Mouse (Mus musculus) kidney, adult 2 months (tissue): Measurements from ENCODE around the gene Ap5s1. TPM values are rescaled to one million over a fixed set of nuclear protein-coding genes. Genes with fewer than 3 reads are reported as not detected.

Experiments
- DNase-seq: peaks from one replicate; pipeline ENCODE4 v3.0.0; 2021
- H3K27ac ChIP-seq: fragments of 200-500 bp; 2 replicates; pipeline ENCODE4 v1.5.1; 2012; ENCODE audit warnings: low read depth, low read length, control low read depth, inconsistent platforms; ENCODE audit not compliant: insufficient read depth
- H3K27me3 ChIP-seq: fragments of 200-500 bp; replicated peaks from 2 replicates; pipeline ENCODE4 v1.6.1; 2012; ENCODE audit warnings: mild to moderate bottlenecking, moderate library complexity, low read length, inconsistent platforms; ENCODE audit not compliant: control insufficient read depth, insufficient read depth
- H3K36me3 ChIP-seq: fragments of 200-500 bp; 2 replicates; pipeline ENCODE4 v1.6.1; 2012; ENCODE audit warnings: mild to moderate bottlenecking, moderate library complexity, low read length, inconsistent platforms; ENCODE audit not compliant: control insufficient read depth, insufficient read depth
- H3K4me1 ChIP-seq: fragments of 200-500 bp; 2 replicates; pipeline ENCODE4 v1.6.1; 2011; ENCODE audit warnings: low read length; ENCODE audit not compliant: control insufficient read depth, insufficient read depth
- H3K4me3 ChIP-seq: fragments of 200-500 bp; 2 replicates; pipeline ENCODE4 v1.5.1; 2011; ENCODE audit warnings: mild to moderate bottlenecking, low read depth, low read length, control low read depth; ENCODE audit not compliant: insufficient read depth
- CTCF ChIP-seq: fragments of 200-500 bp; conservative IDR thresholded peaks from 2 replicates; pipeline ENCODE4 v1.5.1; 2011; ENCODE audit warnings: low read depth, mild to moderate bottlenecking, control low read depth, low read length, moderate library complexity, mixed read lengths; ENCODE audit not compliant: insufficient read depth, insufficient read length
- POLR2A ChIP-seq: fragments of 200-500 bp; IDR thresholded peaks from one replicate; pipeline ENCODE4 v1.6.1; 2011; ENCODE audit warnings: low read depth, low read length, control low read depth
- WGBS: fragments of 180-500 bp; shearing (Covaris S2); methylation state at CpG from one replicate; pipeline ENCODE4 v1.1.7; 2018; 5-methylcytosine and 5-hydroxymethylcytosine counted together
- polyA plus RNA-seq: library from polyadenylated mRNA; depleted of rRNA; stranded (reverse); fragments of >200 nt; gene quantifications from 2 replicates; pipeline ENCODE4 v1.2.3, GENCODE M21; 2012

The Ap5s1 gene
- polyA plus RNA-seq, 1 experiment, result 48.5 TPM

GRCm38 (mm10) chr2:131232558-131232957 is 25.7 kb downstream of the Ap5s1 start:
- DNase-seq, result no peak
- Histone ChIP-seq H3K27me3 (no peaks in the 10 kb centered on the region), H3K4me3 (no peak overlapping the region), H3K27ac (no peak overlapping the region), H3K36me3 (no peaks in the 10 kb centered on the region), H3K4me1 (peaks cover 13% of the 10 kb centered on the region)
- 79% methylated on average over 2 of the region's 2 CpGs for WGBS
- TF ChIP-seq CTCF (no peak), POLR2A (no peak)

GRCm38 (mm10) chr2:131233307-131234126 is 26.6 kb downstream of the Ap5s1 start, which contains the start of gene Mavs:
Gene Mavs (plus strand): TSS chr2:131234063.
- Histone ChIP-seq H3K27ac (peak within 1 kb of the TSS; percentile 84), H3K4me3 (peak within 1 kb of the TSS; percentile 68), H3K27me3 (no peaks in the 10 kb centered on the region), H3K4me1 (peaks cover 13% of the 10 kb centered on the region), H3K36me3 (no peaks in the 10 kb centered on the region)
- 13% methylated on average over 29 of the region's 29 CpGs for WGBS
- DNase-seq, result peak; percentile 99
- no peak for TF ChIP-seq CTCF
- TF ChIP-seq POLR2A, result peak; percentile 77

GRCm38 (mm10) chr2:131234127-131234650 is 27.3 kb downstream of the Ap5s1 start:
- no peaks in the 10 kb centered on the region for H3K27me3 ChIP-seq
- H3K4me1 ChIP-seq, result peaks cover 13% of the 10 kb centered on the region
- WGBS, result 1% methylated on average over 28 of the region's 28 CpGs
- H3K36me3 ChIP-seq, result no peaks in the 10 kb centered on the region
- peak overlapping the region; percentile 68 for H3K4me3 ChIP-seq
- peak; percentile 60 for DNase-seq
- H3K27ac ChIP-seq, result peak overlapping the region; percentile 84
- TF ChIP-seq POLR2A (no peak), CTCF (no peak)

- Histone ChIP-seq H3K27me3 (no peaks in the 10 kb centered on the region), H3K4me3 (peak overlapping the region; percentile 68), H3K4me1 (peaks cover 13% of the 10 kb centered on the region), H3K27ac (peak overlapping the region; percentile 84), H3K36me3 (no peaks in the 10 kb centered on the region)
- TF ChIP-seq POLR2A (no peak), CTCF (no peak)
- WGBS, result 28% methylated on average over 7 of the region's 7 CpGs
- peak; percentile 67 for DNase-seq
Observed at GRCm38 (mm10) chr2:131234970-131235635, 28.2 kb downstream of the Ap5s1 start.

GRCm38 (mm10) chr2:131242180-131242579 is 35.3 kb downstream of the Ap5s1 start:
- Histone ChIP-seq H3K27me3 (no peaks in the 10 kb centered on the region), H3K27ac (no peak overlapping the region), H3K4me3 (no peak overlapping the region), H3K36me3 (peaks cover 10% of the 10 kb centered on the region; the same call in 1 of the 2 replicates), H3K4me1 (no peaks in the 10 kb centered on the region)
- no peak for DNase-seq
- TF ChIP-seq POLR2A (no peak), CTCF (no peak)

- 65% methylated on average over 7 of the region's 7 CpGs for WGBS
- Histone ChIP-seq H3K4me1 (no peaks in the 10 kb centered on the region), H3K4me3 (no peak overlapping the region), H3K36me3 (peaks cover 14% of the 10 kb centered on the region), H3K27me3 (no peaks in the 10 kb centered on the region), H3K27ac (no peak overlapping the region)
- no peak for DNase-seq
- no peak for TF ChIP-seq POLR2A
- no peak for TF ChIP-seq CTCF
Observed at GRCm38 (mm10) chr2:131242929-131243328, 36.1 kb downstream of the Ap5s1 start.

GRCm38 (mm10) chr2:131253681-131254328 is 46.9 kb downstream of the Ap5s1 start:
- peak; percentile 88 for DNase-seq
- H3K4me3 ChIP-seq, result no peak overlapping the region
- TF ChIP-seq POLR2A, result no peak
- TF ChIP-seq CTCF, result peak; percentile 93
- H3K27me3 ChIP-seq, result no peaks in the 10 kb centered on the region
- 6% methylated on average over 7 of the region's 7 CpGs for WGBS
- H3K36me3 ChIP-seq, result no peaks in the 10 kb centered on the region
- H3K27ac ChIP-seq, result peak overlapping the region; percentile 75; the same call in 1 of the 2 replicates
- peaks cover 7% of the 10 kb centered on the region; the same call in 1 of the 2 replicates for H3K4me1 ChIP-seq
